In genomic region chr3:37430359-37430758, GRCm38 (mm10) we compare ENCODE assay signal across 21 mouse cellular contexts. TPM values are rescaled to one million over a fixed set of nuclear protein-coding genes. Genes with fewer than 3 reads are reported as not detected.
DNase-seq lines count a peak whose midpoint lies in the region; ATAC-seq lines count a peak whose summit lies in the region.
"Had no signal": no experiment of that assay in that cellular context is flagged by ENCODE, and none has a peak within 500 bp of the region (broad histone marks: within the 10 kb centered on the region; RNA-seq: fewer than 3 reads in every experiment).

No protein-coding gene starts in this region.

- ATAC-seq in CD4-positive, CD25-positive, alpha-beta regulatory T cell, adult 4 months, result peak; percentile 66
- ATAC-seq in granulocyte monocyte progenitor cell, adult 5-6 weeks (replicated peaks; ENCODE audit: poor library complexity, severe bottlenecking), result peak; percentile 56
- no peak for ATAC-seq in forebrain, embryonic 14.5 days
- ATAC-seq: forebrain, postnatal 0 days; hindbrain, postnatal 0 days; intestine, embryonic 16.5 days had no signal

- peak; percentile 26 for DNase-seq in MEL-GATA-1-ER (ENCODE audit: extremely low read depth, low read depth)
- DNase-seq in forebrain, embryonic 14.5 days (ENCODE audit: low spot score), result no peak
- no peak for DNase-seq in left cerebral cortex, postnatal 14 days (ENCODE audit: low spot score in 2 of 2)
- no peak for DNase-seq in spleen, postnatal 14 days (ENCODE audit: low spot score in 2 of 2)
- DNase-seq: adrenal gland, postnatal 10 days; B cell, adult 2 months; cerebellum, adult 11 months; cerebellum, adult 8-10 months; cerebellum, postnatal 14 days; forebrain, postnatal 0 days; gastrocnemius, postnatal 14 days; heart, postnatal 10 days; heart, postnatal 4 days had no signal

- H3K27me3 ChIP-seq in forebrain, embryonic 14.5 days (replicated peaks; ENCODE audit: control insufficient read depth, insufficient read depth, low read length), result no peaks in the 10 kb centered on the region
- H3K27me3 ChIP-seq: embryonic facial prominence, embryonic 12.5 days; forebrain, embryonic 12.5 days; hindbrain, embryonic 13.5 days had no signal

- no peak overlapping the region for H3K27ac ChIP-seq in forebrain, embryonic 14.5 days (ENCODE audit: low read depth, low read length)
- H3K27ac ChIP-seq: embryonic facial prominence, embryonic 12.5 days; forebrain, embryonic 12.5 days; heart, embryonic 10.5 days; hindbrain, embryonic 13.5 days; hindbrain, postnatal 0 days had no signal

- intact Hi-C loops in left cerebral cortex, postnatal 14 days (cut with DNase I), result no loop called here

- no peak overlapping the region for H3K9ac ChIP-seq in forebrain, embryonic 14.5 days (ENCODE audit: low read length)
- H3K9ac ChIP-seq: embryonic facial prominence, embryonic 12.5 days; forebrain, embryonic 12.5 days; forebrain, postnatal 0 days; hindbrain, embryonic 13.5 days had no signal

- peaks cover 41% of the 10 kb centered on the region for H3K36me3 ChIP-seq in forebrain, embryonic 14.5 days (ENCODE audit: control insufficient read depth, insufficient read depth, low read length)

- H3K9me3 ChIP-seq in forebrain, embryonic 14.5 days (replicated peaks; ENCODE audit: control insufficient read depth, low read length), result no peaks in the 10 kb centered on the region
- H3K9me3 ChIP-seq: embryonic facial prominence, embryonic 12.5 days; forebrain, embryonic 12.5 days; heart, embryonic 10.5 days; hindbrain, embryonic 13.5 days had no signal

- H3K4me3 ChIP-seq in forebrain, embryonic 14.5 days (ENCODE audit: low read depth, low read length), result no peak overlapping the region
- H3K4me3 ChIP-seq: embryonic facial prominence, embryonic 12.5 days; forebrain, embryonic 12.5 days; heart, embryonic 10.5 days; hindbrain, embryonic 13.5 days had no signal

- H3K4me1 ChIP-seq in forebrain, embryonic 14.5 days (ENCODE audit: control insufficient read depth, insufficient read depth, low read length), result no peaks in the 10 kb centered on the region
- H3K4me1 ChIP-seq: embryonic facial prominence, embryonic 12.5 days; forebrain, embryonic 12.5 days; heart, embryonic 10.5 days; hindbrain, embryonic 13.5 days had no signal

- H3K4me2 ChIP-seq in forebrain, embryonic 14.5 days (ENCODE audit: low read length), result no peak overlapping the region
- H3K4me2 ChIP-seq: embryonic facial prominence, embryonic 12.5 days; forebrain, embryonic 12.5 days; hindbrain, embryonic 13.5 days had no signal

RNA-seq across cellular contexts. Expression of gene Nudt6, which starts 10.3 kb away (rescaled TPM):
- polyA plus RNA-seq in CD4-positive, CD25-positive, alpha-beta regulatory T cell, adult 4 months (2017; shearing (Covaris generic)), result 10 to 100 TPM; 11.1 to 13.4 TPM
- total RNA-seq in granulocyte monocyte progenitor cell, adult 5-6 weeks (2014; fragmentation: Nextera tagmentation), result 17.3 and 19.0 TPM in 2 replicates
- 13.4 and 27.7 TPM in 2 replicates for total RNA-seq in granulocyte monocyte progenitor cell, adult 5-6 weeks (2017)
- polyA plus RNA-seq in forebrain, embryonic 14.5 days (2014; fragmentation: Nextera tagmentation; extraction: Ambion mirVana), result 6.3 and 6.6 TPM in 2 replicates
- total RNA-seq in left cerebral cortex, postnatal 14 days (2021), result 1 to 10 TPM; 6.3 to 7.4 TPM

RNA-seq across cellular contexts. Expression of gene Spata5, which starts 10.7 kb away (rescaled TPM):
- 10 to 100 TPM; 21.9 to 41.4 TPM for polyA plus RNA-seq in CD4-positive, CD25-positive, alpha-beta regulatory T cell, adult 4 months (2017; shearing (Covaris generic))
- 30.6 and 64.1 TPM in 2 replicates for total RNA-seq in granulocyte monocyte progenitor cell, adult 5-6 weeks (2014; fragmentation: Nextera tagmentation)
- total RNA-seq in granulocyte monocyte progenitor cell, adult 5-6 weeks (2017), result 116 and 141 TPM in 2 replicates
- 37.0 and 38.5 TPM in 2 replicates for polyA plus RNA-seq in forebrain, embryonic 14.5 days (2014; fragmentation: Nextera tagmentation; extraction: Ambion mirVana)
- 10 to 100 TPM; 18.8 to 24.4 TPM for total RNA-seq in left cerebral cortex, postnatal 14 days (2021)
